Mouse (Mus musculus): ENCODE data around the gene Vps53. TPM values are rescaled to one million over a fixed set of nuclear protein-coding genes. Genes with fewer than 3 reads are reported as not detected.
"Not testable (repeated sequence)": the region's sequence is repeated elsewhere in the genome, so short reads cannot be mapped to it uniquely, and the experiment has no call there.

Gene Vps53
- polyA plus RNA-seq, 1 experiment from 2014 or later = 39.2 TPM

GRCm38 (mm10) chr11:76020916-76021315 is 158.5 kb downstream of the Vps53 start:
- Histone ChIP-seq H3K36me3 (ENCODE audit: control insufficient read depth, insufficient read depth, low read length) (peaks cover 22% of the 10 kb centered on the region), H3K27ac (ENCODE audit: low read length) (no peak overlapping the region), H3K27me3 (ENCODE audit: control insufficient read depth, insufficient read depth, low read length) (no peaks in the 10 kb centered on the region), H3K4me3 (ENCODE audit: low read depth, low read length) (no peak overlapping the region), H3K4me1 (ENCODE audit: control insufficient read depth, insufficient read depth, low read length) (peaks cover 7% of the 10 kb centered on the region; the same call in 1 of the 2 replicates), H3K4me2 (replicated peaks; ENCODE audit: low read depth, low read length) (no peak overlapping the region), H3K9ac (replicated peaks; ENCODE audit: low read depth, low read length) (no peak overlapping the region), H3K9me3 (ENCODE audit: control insufficient read depth, low read depth, low read length) (no peaks in the 10 kb centered on the region)
- no peak for ATAC-seq (ENCODE audit: insufficient number of reproducible peaks, insufficient read depth, low FRiP score, low read depth)
- 57% methylated on average over 9 of the region's 9 CpGs for WGBS

GRCm38 (mm10) chr11:76019879-76020278 is 159.6 kb downstream of the Vps53 start:
- ATAC-seq (ENCODE audit: insufficient number of reproducible peaks, insufficient read depth, low FRiP score, low read depth) = no peak
- no peaks in the 10 kb centered on the region for H3K27me3 ChIP-seq (ENCODE audit: control insufficient read depth, insufficient read depth, low read length)
- no peak overlapping the region for H3K4me2 ChIP-seq (replicated peaks; ENCODE audit: low read depth, low read length)
- no peaks in the 10 kb centered on the region for H3K9me3 ChIP-seq (ENCODE audit: control insufficient read depth, low read depth, low read length)
- no peaks in the 10 kb centered on the region; the same call in 1 of the 2 replicates for H3K4me1 ChIP-seq (ENCODE audit: control insufficient read depth, insufficient read depth, low read length)
- H3K27ac ChIP-seq (ENCODE audit: low read length) = no peak overlapping the region
- 85% methylated on average over 4 of the region's 4 CpGs for WGBS
- no peak overlapping the region for H3K9ac ChIP-seq (replicated peaks; ENCODE audit: low read depth, low read length)
- no peak overlapping the region for H3K4me3 ChIP-seq (ENCODE audit: low read depth, low read length)
- peaks cover 22% of the 10 kb centered on the region for H3K36me3 ChIP-seq (ENCODE audit: control insufficient read depth, insufficient read depth, low read length)

GRCm38 (mm10) chr11:76015814-76016213 is 163.6 kb downstream of the Vps53 start:
- Histone ChIP-seq H3K36me3 (ENCODE audit: control insufficient read depth, insufficient read depth, low read length) (peaks cover 8% of the 10 kb centered on the region; the same call in 1 of the 2 replicates), H3K4me2 (replicated peaks; ENCODE audit: low read depth, low read length) (no peak overlapping the region), H3K4me3 (ENCODE audit: low read depth, low read length) (no peak overlapping the region), H3K27me3 (ENCODE audit: control insufficient read depth, insufficient read depth, low read length) (no peaks in the 10 kb centered on the region), H3K27ac (ENCODE audit: low read length) (no peak overlapping the region), H3K9me3 (ENCODE audit: control insufficient read depth, low read depth, low read length) (no peaks in the 10 kb centered on the region), H3K4me1 (ENCODE audit: control insufficient read depth, insufficient read depth, low read length) (no peaks in the 10 kb centered on the region; the same call in 1 of the 2 replicates), H3K9ac (replicated peaks; ENCODE audit: low read depth, low read length) (no peak overlapping the region)
- 78% methylated on average over 4 of the region's 4 CpGs for WGBS
- ATAC-seq (ENCODE audit: insufficient number of reproducible peaks, insufficient read depth, low FRiP score, low read depth) = no peak

- WGBS = 84% methylated on average over 6 of the region's 6 CpGs
- no peaks in the 10 kb centered on the region for H3K27me3 ChIP-seq (ENCODE audit: control insufficient read depth, insufficient read depth, low read length)
- no peaks in the 10 kb centered on the region for H3K4me1 ChIP-seq (ENCODE audit: control insufficient read depth, insufficient read depth, low read length)
- H3K4me2 ChIP-seq (replicated peaks; ENCODE audit: low read depth, low read length) = no peak overlapping the region
- ATAC-seq (ENCODE audit: insufficient number of reproducible peaks, insufficient read depth, low FRiP score, low read depth) = no peak
- H3K9ac ChIP-seq (replicated peaks; ENCODE audit: low read depth, low read length) = no peak overlapping the region
- H3K9me3 ChIP-seq (ENCODE audit: control insufficient read depth, low read depth, low read length) = no peaks in the 10 kb centered on the region
- peaks cover 3% of the 10 kb centered on the region; the same call in 1 of the 2 replicates for H3K36me3 ChIP-seq (ENCODE audit: control insufficient read depth, insufficient read depth, low read length)
- H3K4me3 ChIP-seq (ENCODE audit: low read depth, low read length) = no peak overlapping the region
- H3K27ac ChIP-seq (ENCODE audit: low read length) = no peak overlapping the region
Observed at GRCm38 (mm10) chr11:76015251-76015650, 164.2 kb downstream of the Vps53 start.

GRCm38 (mm10) chr11:76010838-76011624 is 168.4 kb downstream of the Vps53 start:
- no peak overlapping the region for H3K9ac ChIP-seq (replicated peaks; ENCODE audit: low read depth, low read length)
- 66% methylated on average over 9 of the region's 9 CpGs for WGBS
- H3K4me3 ChIP-seq (ENCODE audit: low read depth, low read length) = no peak overlapping the region
- no peaks in the 10 kb centered on the region for H3K4me1 ChIP-seq (ENCODE audit: control insufficient read depth, insufficient read depth, low read length)
- no peaks in the 10 kb centered on the region for H3K9me3 ChIP-seq (ENCODE audit: control insufficient read depth, low read depth, low read length)
- H3K27me3 ChIP-seq (ENCODE audit: control insufficient read depth, insufficient read depth, low read length) = no peaks in the 10 kb centered on the region
- H3K36me3 ChIP-seq (ENCODE audit: control insufficient read depth, insufficient read depth, low read length) = no peaks in the 10 kb centered on the region
- peak; percentile 58 for ATAC-seq (ENCODE audit: insufficient number of reproducible peaks, insufficient read depth, low FRiP score, low read depth)
- H3K27ac ChIP-seq (ENCODE audit: low read length) = no peak overlapping the region
- H3K4me2 ChIP-seq (replicated peaks; ENCODE audit: low read depth, low read length) = no peak overlapping the region

- Histone ChIP-seq H3K4me1 (ENCODE audit: control insufficient read depth, insufficient read depth, low read length) (no peaks in the 10 kb centered on the region), H3K27me3 (ENCODE audit: control insufficient read depth, insufficient read depth, low read length) (no peaks in the 10 kb centered on the region), H3K4me3 (ENCODE audit: low read depth, low read length) (no peak overlapping the region), H3K4me2 (replicated peaks; ENCODE audit: low read depth, low read length) (no peak overlapping the region), H3K9ac (replicated peaks; ENCODE audit: low read depth, low read length) (no peak overlapping the region), H3K27ac (ENCODE audit: low read length) (no peak overlapping the region), H3K36me3 (ENCODE audit: control insufficient read depth, insufficient read depth, low read length) (no peaks in the 10 kb centered on the region), H3K9me3 (ENCODE audit: control insufficient read depth, low read depth, low read length) (no peaks in the 10 kb centered on the region)
- WGBS = 86% methylated on average over 6 of the region's 6 CpGs
- ATAC-seq (ENCODE audit: insufficient number of reproducible peaks, insufficient read depth, low FRiP score, low read depth) = no peak
Observed at GRCm38 (mm10) chr11:76009101-76009500, 170.3 kb downstream of the Vps53 start.

- no peak overlapping the region for H3K4me2 ChIP-seq (replicated peaks; ENCODE audit: low read depth, low read length)
- no peak overlapping the region for H3K27ac ChIP-seq (ENCODE audit: low read length)
- H3K4me1 ChIP-seq (ENCODE audit: control insufficient read depth, insufficient read depth, low read length) = no peaks in the 10 kb centered on the region
- H3K4me3 ChIP-seq (ENCODE audit: low read depth, low read length) = no peak overlapping the region
- no peaks in the 10 kb centered on the region for H3K36me3 ChIP-seq (ENCODE audit: control insufficient read depth, insufficient read depth, low read length)
- no peaks in the 10 kb centered on the region for H3K9me3 ChIP-seq (ENCODE audit: control insufficient read depth, low read depth, low read length)
- WGBS = 83% methylated on average over 2 of the region's 2 CpGs
- no peaks in the 10 kb centered on the region for H3K27me3 ChIP-seq (ENCODE audit: control insufficient read depth, insufficient read depth, low read length)
- H3K9ac ChIP-seq (replicated peaks; ENCODE audit: low read depth, low read length) = no peak overlapping the region
- no peak for ATAC-seq (ENCODE audit: insufficient number of reproducible peaks, insufficient read depth, low FRiP score, low read depth)
Observed at GRCm38 (mm10) chr11:76008162-76008561, 171.3 kb downstream of the Vps53 start.

- H3K4me3 ChIP-seq (ENCODE audit: low read depth, low read length); H3K27me3 ChIP-seq (ENCODE audit: control insufficient read depth, insufficient read depth, low read length); H3K9ac ChIP-seq (replicated peaks; ENCODE audit: low read depth, low read length); H3K36me3 ChIP-seq (ENCODE audit: control insufficient read depth, insufficient read depth, low read length); H3K4me1 ChIP-seq (ENCODE audit: control insufficient read depth, insufficient read depth, low read length); H3K9me3 ChIP-seq (ENCODE audit: control insufficient read depth, low read depth, low read length); H3K27ac ChIP-seq (ENCODE audit: low read length); ATAC-seq (ENCODE audit: insufficient number of reproducible peaks, insufficient read depth, low FRiP score, low read depth); H3K4me2 ChIP-seq (replicated peaks; ENCODE audit: low read depth, low read length): not testable (repeated sequence)
- WGBS = 93% methylated on average over 7 of the region's 7 CpGs
Observed at GRCm38 (mm10) chr11:76004276-76004675, 175.2 kb downstream of the Vps53 start.

All from stomach, embryonic 14.5 days (tissue).